Mouse (Mus musculus) hindbrain, embryonic 10.5 days (tissue): ENCODE results near the gene Cd300c2. TPM values are rescaled to one million over a fixed set of nuclear protein-coding genes. Genes with fewer than 3 reads are reported as not detected.
"Not testable (repeated sequence)": the region's sequence is repeated elsewhere in the genome, so short reads cannot be mapped to it uniquely, and the experiment has no call there.

Source experiments
- DNase-seq: peaks from one replicate; pipeline ENCODE4 v3.0.0-alpha.2; 2017; ENCODE audit warnings: low spot score
- H3K27ac ChIP-seq: fragments of 300-500 bp; sonication (generic); 2 replicates; pipeline ENCODE4 v1.5.1; 2016; ENCODE audit warnings: mild to moderate bottlenecking, moderate library complexity
- H3K27me3 ChIP-seq: fragments of 300-500 bp; sonication (generic); 2 replicates; pipeline ENCODE4 v1.6.1; 2016; ENCODE audit warnings: mild to moderate bottlenecking; ENCODE audit not compliant: poor library complexity, insufficient read depth, severe bottlenecking
- H3K36me3 ChIP-seq: fragments of 300-500 bp; sonication (generic); 2 replicates; pipeline ENCODE4 v1.6.1; 2016; ENCODE audit warnings: mild to moderate bottlenecking, moderate library complexity
- H3K4me1 ChIP-seq: fragments of 300-500 bp; sonication (generic); replicated peaks from 2 replicates; pipeline ENCODE4 v1.6.1; 2016; ENCODE audit warnings: mild to moderate bottlenecking
- H3K4me3 ChIP-seq: fragments of 300-500 bp; sonication (generic); 2 replicates; pipeline ENCODE4 v1.5.1; 2016; ENCODE audit warnings: mild to moderate bottlenecking, moderate library complexity
- H3K9me3 ChIP-seq: fragments of 300-500 bp; sonication (generic); 2 replicates; pipeline ENCODE4 v1.6.1; 2016; ENCODE audit warnings: mild to moderate bottlenecking, moderate library complexity
- WGBS: fragments of 180-500 bp; shearing (Covaris S2); methylation state at CpG from one replicate; pipeline ENCODE4 v1.1.7; 2016; 5-methylcytosine and 5-hydroxymethylcytosine counted together
- polyA plus RNA-seq: library from polyadenylated mRNA; unstranded; fragments of >200 nt; fragmentation: Nextera tagmentation; extraction: Ambion mirVana; gene quantifications from 2 replicates; pipeline ENCODE4 v1.2.1, GENCODE M21; 2016

Cd300c2 gene
- 0.76 and 1.1 TPM in 2 replicates for polyA plus RNA-seq

GRCm38 (mm10) chr11:115001474-115002040 lies at the start of gene Cd300c2:
Gene Cd300c2 (minus strand): TSS chr11:115001880.
- 85% methylated on average over 7 of the region's 7 CpGs for WGBS
- Histone ChIP-seq H3K27ac (no peak within 1 kb of the TSS), H3K9me3 (no peaks in the 10 kb centered on the region), H3K27me3 (no peaks in the 10 kb centered on the region), H3K36me3 (no peaks in the 10 kb centered on the region), H3K4me1 (no peaks in the 10 kb centered on the region), H3K4me3 (no peak within 1 kb of the TSS)
- DNase-seq = no peak

DNA sequence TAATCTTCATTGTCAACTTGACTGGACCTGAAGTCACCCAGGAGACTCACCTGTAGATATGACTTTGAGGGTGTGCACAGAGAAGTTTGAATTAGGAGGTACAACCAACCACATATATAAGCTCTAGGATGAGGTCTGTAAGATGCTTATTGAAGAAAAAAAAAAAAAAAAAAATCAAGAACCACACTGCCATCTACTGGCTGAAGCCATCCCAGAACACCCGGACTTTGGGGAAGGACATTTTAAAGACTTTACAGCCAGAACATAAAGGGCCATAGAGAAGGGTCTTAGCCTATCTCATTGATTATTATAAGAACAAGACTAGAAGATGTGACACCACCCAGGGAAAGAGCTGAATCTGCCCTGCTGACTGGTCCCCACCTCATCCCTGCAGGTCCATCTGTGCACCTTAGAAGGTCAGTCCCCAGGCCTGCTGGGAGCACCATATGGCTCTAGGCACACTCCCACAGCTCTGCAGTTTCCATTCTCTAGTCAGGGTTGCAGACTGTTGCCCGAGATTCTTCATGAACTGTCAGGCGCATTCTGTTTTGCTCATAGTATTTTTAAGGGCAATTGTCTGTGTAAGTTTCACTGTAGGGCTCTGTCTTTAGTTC lies 47.7 kb upstream of the Cd300c2 start:
- Histone ChIP-seq H3K27ac (no peak overlapping the region), H3K27me3 (no peaks in the 10 kb centered on the region; the same call in 1 of the 2 replicates), H3K9me3 (no peaks in the 10 kb centered on the region), H3K36me3 (no peaks in the 10 kb centered on the region), H3K4me3 (no peak overlapping the region), H3K4me1 (no peaks in the 10 kb centered on the region)
- no peak for DNase-seq
- 48% methylated on average over 3 of the region's 3 CpGs for WGBS

GRCm38 (mm10) chr11:115048259-115048658 lies 46.6 kb upstream of the Cd300c2 start, which contains the start of gene Cd300ld3:
Gene Cd300ld3 (minus strand): TSS chr11:115048409.
- no peak for DNase-seq
- Histone ChIP-seq H3K27ac (no peak within 1 kb of the TSS), H3K9me3 (no peaks in the 10 kb centered on the region), H3K4me3 (no peak within 1 kb of the TSS), H3K36me3 (no peaks in the 10 kb centered on the region), H3K27me3 (no peaks in the 10 kb centered on the region; the same call in 1 of the 2 replicates), H3K4me1 (no peaks in the 10 kb centered on the region)
- 74% methylated on average over 2 of the region's 2 CpGs for WGBS

GRCm38 (mm10) chr11:115037669-115038068 lies 36.0 kb upstream of the Cd300c2 start, which contains the start of gene Cd300ld5:
Gene Cd300ld5 (minus strand): TSS chr11:115037769.
- H3K36me3 ChIP-seq, H3K27ac ChIP-seq, H3K4me1 ChIP-seq, DNase-seq, H3K27me3 ChIP-seq, H3K4me3 ChIP-seq, H3K9me3 ChIP-seq: not testable (repeated sequence)
- WGBS = no CpG with 5 or more reads among the region's 6 CpGs

- no CpG with 5 or more reads among the region's 6 CpGs for WGBS
- H3K27ac ChIP-seq, H3K9me3 ChIP-seq, H3K4me3 ChIP-seq, H3K36me3 ChIP-seq, H3K27me3 ChIP-seq, H3K4me1 ChIP-seq, DNase-seq: not testable (repeated sequence)
These were observed 25.2 kb upstream of the Cd300c2 start, which contains the start of gene Cd300ld4 for GRCm38 (mm10) chr11:115026912-115027311. Gene Cd300ld4 (minus strand): TSS chr11:115027012.

DNA sequence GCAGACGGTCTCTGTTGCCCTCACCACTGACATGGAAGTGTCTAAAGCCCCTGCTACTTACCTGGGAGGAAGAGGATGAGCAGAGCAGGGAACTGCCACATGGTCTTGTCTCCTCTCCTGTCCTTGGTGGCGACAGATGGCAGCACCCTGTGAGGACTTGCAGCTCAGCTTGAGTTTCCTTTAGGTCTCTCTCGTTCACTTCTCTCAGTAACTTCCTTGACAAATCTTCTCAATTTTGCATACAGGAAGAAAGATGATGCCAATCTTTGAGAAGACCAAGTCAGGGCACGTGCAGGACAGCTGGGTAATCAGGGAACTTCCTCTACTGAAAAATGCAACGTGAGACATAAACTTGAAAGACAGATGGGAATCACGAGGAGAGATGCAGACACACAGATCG lies 14.4 kb upstream of the Cd300c2 start, which contains the start of gene Cd300ld2:
Gene Cd300ld2, minus strand, starts transcription at position 101 of the 400 bp plus-strand sequence.
- no CpG with 5 or more reads among the region's 7 CpGs for WGBS
- H3K4me3 ChIP-seq, H3K27me3 ChIP-seq: not testable (repeated sequence)

DNA sequence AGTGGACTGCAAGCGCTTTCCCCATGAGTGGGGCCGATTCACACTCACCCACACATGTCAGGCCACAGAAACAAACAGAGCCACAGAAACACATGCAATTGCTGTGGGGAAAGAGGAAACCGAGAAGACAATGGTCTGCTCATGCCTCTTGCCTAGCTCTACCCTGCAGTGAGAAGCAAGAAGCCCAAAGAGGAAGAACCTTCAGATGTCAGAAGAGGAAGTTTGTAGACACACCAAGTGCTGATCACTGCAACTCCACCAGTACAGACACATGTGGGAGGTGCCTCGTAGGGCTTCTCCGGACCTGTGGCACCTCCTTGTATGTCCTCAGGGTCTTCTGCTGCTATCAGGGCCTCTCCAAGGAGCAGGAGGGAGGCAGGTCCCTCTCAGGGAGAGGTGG lies 2.4 kb upstream of the Cd300c2 start:
- 92% methylated on average over 5 of the region's 5 CpGs for WGBS
- H3K36me3 ChIP-seq = no peaks in the 10 kb centered on the region
- no peaks in the 10 kb centered on the region for H3K27me3 ChIP-seq
- no peak for DNase-seq
- H3K4me3 ChIP-seq = no peak overlapping the region
- no peaks in the 10 kb centered on the region for H3K4me1 ChIP-seq
- no peaks in the 10 kb centered on the region for H3K9me3 ChIP-seq
- H3K27ac ChIP-seq = no peak overlapping the region

More for the DNA sequence above, 14.4 kb upstream of the Cd300c2 start, which contains the start of gene Cd300ld2:
- H3K9me3 ChIP-seq, H3K4me1 ChIP-seq, H3K27ac ChIP-seq, DNase-seq, H3K36me3 ChIP-seq: not testable (repeated sequence)

GRCm38 (mm10) chr11:114989793-114990192 lies 11.9 kb downstream of the Cd300c2 start, which contains the start of gene Cd300ld:
Gene Cd300ld (minus strand): TSS chr11:114989922.
- Histone ChIP-seq H3K4me3 (no peak within 1 kb of the TSS), H3K27ac (no peak within 1 kb of the TSS), H3K27me3 (no peaks in the 10 kb centered on the region), H3K36me3 (no peaks in the 10 kb centered on the region), H3K4me1 (no peaks in the 10 kb centered on the region), H3K9me3 (no peaks in the 10 kb centered on the region)
- no peak for DNase-seq
- 78% methylated on average over 4 of the region's 4 CpGs for WGBS

GRCm38 (mm10) chr11:114981866-114982265 lies 19.8 kb downstream of the Cd300c2 start:
- no peaks in the 10 kb centered on the region for H3K4me1 ChIP-seq
- WGBS = 78% methylated on average over 4 of the region's 4 CpGs
- no peak overlapping the region for H3K4me3 ChIP-seq
- peaks cover 28% of the 10 kb centered on the region for H3K9me3 ChIP-seq
- H3K27ac ChIP-seq = no peak overlapping the region
- no peaks in the 10 kb centered on the region for H3K36me3 ChIP-seq
- no peaks in the 10 kb centered on the region for H3K27me3 ChIP-seq
- no peak for DNase-seq

DNA sequence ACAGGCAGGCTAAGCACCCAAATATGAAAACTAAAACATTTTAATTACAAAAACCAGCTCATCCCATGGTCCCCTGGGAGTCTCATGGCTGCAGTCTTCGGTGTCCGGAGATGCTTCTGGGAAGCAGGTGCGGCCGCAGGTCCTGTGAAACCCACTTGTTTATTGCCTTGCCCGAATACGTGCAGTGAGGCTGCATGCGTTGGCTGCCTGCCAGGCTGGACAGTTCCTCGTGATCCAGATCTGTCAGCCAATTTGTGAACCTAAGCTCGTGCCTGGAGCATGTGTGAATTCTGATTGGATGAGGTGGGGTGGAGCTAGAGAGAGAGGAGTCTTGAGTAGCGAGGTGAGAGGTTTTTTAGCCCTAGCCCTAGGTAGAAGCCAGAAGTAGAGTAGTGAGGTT lies 29.0 kb downstream of the Cd300c2 start:
- H3K36me3 ChIP-seq = no peaks in the 10 kb centered on the region
- peaks cover 26% of the 10 kb centered on the region; the same call in 1 of the 2 replicates for H3K9me3 ChIP-seq
- H3K27ac ChIP-seq = no peak overlapping the region
- no peak overlapping the region for H3K4me3 ChIP-seq
- H3K27me3 ChIP-seq = no peaks in the 10 kb centered on the region
- DNase-seq = no peak
- no peaks in the 10 kb centered on the region for H3K4me1 ChIP-seq
- 89% methylated on average over 10 of the region's 10 CpGs for WGBS

- peaks cover 13% of the 10 kb centered on the region; the same call in 1 of the 2 replicates for H3K9me3 ChIP-seq
- no peaks in the 10 kb centered on the region for H3K4me1 ChIP-seq
- no peak within 1 kb of the TSS for H3K4me3 ChIP-seq
- no peaks in the 10 kb centered on the region for H3K27me3 ChIP-seq
- DNase-seq = no peak
- H3K27ac ChIP-seq = no peak within 1 kb of the TSS
- 92% methylated on average over 9 of the region's 9 CpGs for WGBS
- H3K36me3 ChIP-seq = no peaks in the 10 kb centered on the region
These were observed 32.9 kb downstream of the Cd300c2 start, which contains the start of gene Cd300c for GRCm38 (mm10) chr11:114968752-114969207. Gene Cd300c (minus strand): TSS chr11:114969157.

GRCm38 (mm10) chr11:114965182-114965828 lies 36.4 kb downstream of the Cd300c2 start:
- no peaks in the 10 kb centered on the region for H3K9me3 ChIP-seq
- H3K4me1 ChIP-seq = no peaks in the 10 kb centered on the region
- no peak overlapping the region for H3K27ac ChIP-seq
- WGBS = 77% methylated on average over 3 of the region's 3 CpGs
- no peak for DNase-seq
- no peaks in the 10 kb centered on the region for H3K27me3 ChIP-seq
- H3K4me3 ChIP-seq = no peak overlapping the region
- H3K36me3 ChIP-seq = no peaks in the 10 kb centered on the region

DNA sequence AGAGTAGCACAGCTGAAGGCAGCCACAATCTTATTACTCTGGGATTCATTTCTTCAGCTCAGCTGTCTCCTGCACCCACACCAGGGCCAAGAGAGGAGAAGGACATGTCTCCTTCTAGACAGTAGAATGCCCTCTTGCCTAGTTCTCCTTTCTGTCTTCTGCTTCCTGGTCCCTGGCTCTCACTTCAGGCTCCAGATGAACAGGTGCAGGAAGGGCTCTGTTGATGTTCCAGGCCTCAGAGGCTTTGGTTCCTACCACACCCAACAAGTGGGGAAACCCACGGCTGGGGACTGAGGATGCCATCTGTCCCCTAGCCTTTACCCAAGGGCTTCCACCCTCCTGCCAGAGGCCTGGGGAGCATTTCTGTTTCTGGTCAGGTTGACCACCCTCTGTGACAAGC lies 41.3 kb downstream of the Cd300c2 start:
- no peaks in the 10 kb centered on the region for H3K4me1 ChIP-seq
- WGBS = 77% methylated on average over 1 of the region's 1 CpGs
- H3K4me3 ChIP-seq = no peak overlapping the region
- H3K36me3 ChIP-seq = no peaks in the 10 kb centered on the region
- H3K9me3 ChIP-seq = no peaks in the 10 kb centered on the region
- DNase-seq = no peak
- H3K27ac ChIP-seq = no peak overlapping the region
- no peaks in the 10 kb centered on the region for H3K27me3 ChIP-seq
